Mouse (Mus musculus): ENCODE measurements at regions not wholly inside any gene's neighbourhood (a gene's known extent, or its start where the extent isn't known, plus 50 kb on each side); places are given as distances from the start of the nearest gene placed in this dataset.
"Not testable (repeated sequence)": the region's sequence is repeated elsewhere in the genome, so short reads cannot be mapped to it uniquely, and the experiment has no call there.

- peak; percentile 76 for DNase-seq
These were observed 180.3 kb downstream of the Tmx1 start for GRCm38 (mm10) chr12:70633194-70633593.

GRCm38 (mm10) chr12:70633622-70634365, 180.9 kb downstream of the Tmx1 start:
- DNase-seq, result no peak

GRCm38 (mm10) chr12:70635997-70636396, 183.1 kb downstream of the Tmx1 start:
- no peak for DNase-seq

- DNase-seq, result no peak
These were observed 185.1 kb upstream of the Frmd6 start for GRCm38 (mm10) chr12:70640186-70640585.

GRCm38 (mm10) chr12:70644910-70645309, 180.4 kb upstream of the Frmd6 start:
- no peak for DNase-seq

- DNase-seq, result no peak
These were observed 179.9 kb upstream of the Frmd6 start for GRCm38 (mm10) chr12:70645407-70645806.

- no peak for DNase-seq
These were observed 177.8 kb upstream of the Frmd6 start for GRCm38 (mm10) chr12:70647516-70647915.

GRCm38 (mm10) chr12:70648179-70648811, 177.0 kb upstream of the Frmd6 start:
- no peak for DNase-seq

GRCm38 (mm10) chr12:70648812-70649188, 176.5 kb upstream of the Frmd6 start:
- DNase-seq, result no peak

GRCm38 (mm10) chr12:70649691-70650090, 175.6 kb upstream of the Frmd6 start:
- DNase-seq, result no peak

- DNase-seq, result no peak
These were observed 174.8 kb upstream of the Frmd6 start for GRCm38 (mm10) chr12:70650470-70650869.

- DNase-seq, result no peak
These were observed 172.6 kb upstream of the Frmd6 start for GRCm38 (mm10) chr12:70652751-70653150.

- DNase-seq, result no peak
These were observed 171.3 kb upstream of the Frmd6 start for GRCm38 (mm10) chr12:70653971-70654370.

- DNase-seq, result no peak
These were observed 170.8 kb upstream of the Frmd6 start for GRCm38 (mm10) chr12:70654546-70654945.

- DNase-seq, result no peak
These were observed 169.9 kb upstream of the Frmd6 start for GRCm38 (mm10) chr12:70655411-70655811.

GRCm38 (mm10) chr12:70655900-70656544, 169.3 kb upstream of the Frmd6 start:
- DNase-seq, result no peak

GRCm38 (mm10) chr12:70656805-70657492, 168.4 kb upstream of the Frmd6 start:
- no peak for DNase-seq

GRCm38 (mm10) chr12:70657493-70657810, 167.9 kb upstream of the Frmd6 start:
- no peak for DNase-seq

- no peak for DNase-seq
These were observed 167.2 kb upstream of the Frmd6 start for GRCm38 (mm10) chr12:70658106-70658505.

- DNase-seq, result no peak
These were observed 164.9 kb upstream of the Frmd6 start for GRCm38 (mm10) chr12:70660388-70660787.

GRCm38 (mm10) chr12:70668158-70668557, 157.2 kb upstream of the Frmd6 start:
- DNase-seq, result not testable (repeated sequence)

- no peak for DNase-seq
These were observed 153.2 kb upstream of the Frmd6 start for GRCm38 (mm10) chr12:70672115-70672514.

- no peak for DNase-seq
These were observed 152.1 kb upstream of the Frmd6 start for GRCm38 (mm10) chr12:70673188-70673587.

GRCm38 (mm10) chr12:70674144-70674543, 151.2 kb upstream of the Frmd6 start:
- DNase-seq, result no peak
